In the genomic region with DNA sequence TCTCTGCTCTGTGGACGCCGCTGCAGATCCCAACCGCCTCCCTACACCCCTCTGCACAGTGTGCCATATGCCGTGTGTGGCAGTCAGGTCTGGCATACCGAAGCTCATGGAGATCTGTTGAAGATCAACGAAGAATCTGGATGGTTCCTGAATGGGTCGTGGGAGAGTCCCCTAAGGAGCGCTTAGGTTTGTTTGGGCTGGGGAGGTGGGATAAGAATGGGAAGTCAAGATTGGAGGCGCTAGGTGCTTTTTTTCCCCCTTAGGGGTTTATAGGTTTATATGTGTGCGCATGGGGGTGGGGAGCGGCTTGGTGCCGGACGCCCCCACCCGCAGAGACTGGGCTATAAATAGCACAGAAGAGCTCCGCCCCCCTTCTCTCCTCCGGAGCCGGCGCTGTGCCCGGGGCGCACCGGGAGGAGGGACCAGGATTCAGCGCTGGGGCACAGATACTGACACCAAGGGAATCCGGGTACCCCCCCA, we compare ENCODE assay signal across 8 mouse cellular contexts. TPM values are rescaled to one million over a fixed set of nuclear protein-coding genes. Genes with fewer than 3 reads are reported as not detected.
DNase-seq lines count a peak whose midpoint lies in the region; ATAC-seq and TF ChIP-seq lines count a peak whose summit lies in the region.

A gene (plus strand): TSS at position 409 of the 480 bp plus-strand sequence.

- no peak within 1 kb of the TSS for H3K27ac ChIP-seq in testis, adult 2 months (ENCODE audit: control insufficient read depth, insufficient read depth, low read depth, low read length)
- H3K27ac ChIP-seq in embryonic fibroblast, embryonic 13.5 days (ENCODE audit: insufficient read depth, low read length) = peak within 1 kb of the TSS; percentile 14
- peak within 1 kb of the TSS; percentile 82 for H3K27ac ChIP-seq in heart, embryonic 16.5 days (ENCODE audit: low read length)
- peak within 1 kb of the TSS; percentile 92 for H3K27ac ChIP-seq in layer of hippocampus, adult 2 months
- no peak within 1 kb of the TSS for H3K27ac ChIP-seq in liver, postnatal 0 days (ENCODE audit: low read depth)

- peak within 1 kb of the TSS; percentile 85 for H3K4me2 ChIP-seq in heart, embryonic 16.5 days (ENCODE audit: low read depth, low read length)
- peak within 1 kb of the TSS; percentile 68 for H3K4me2 ChIP-seq in liver, postnatal 0 days (ENCODE audit: low read depth, low read length)

- DNase-seq in testis, postnatal 14 days (ENCODE audit: low spot score) = no peak
- DNase-seq in layer of hippocampus, adult 2 months (ENCODE audit: low spot score in 2 of 2) = peak; percentile 83 to 84
- DNase-seq in liver, postnatal 0 days = no peak
- peak; percentile 75 to 77 for DNase-seq in right cerebral cortex, postnatal 36 days (ENCODE audit: low spot score in 2 of 2)

- no peaks in the 10 kb centered on the region for H3K36me3 ChIP-seq in testis, adult 2 months (ENCODE audit: control insufficient read depth, insufficient read depth, low read length)
- no peaks in the 10 kb centered on the region for H3K36me3 ChIP-seq in heart, embryonic 16.5 days (ENCODE audit: control insufficient read depth, insufficient read depth)
- no peaks in the 10 kb centered on the region for H3K36me3 ChIP-seq in liver, postnatal 0 days (replicated peaks; ENCODE audit: insufficient read depth, low read length)

- no peak for TF ChIP-seq EP300 in liver, postnatal 0 days (IDR thresholded peaks at IDR 0.05; ENCODE audit: low read depth)

- H3K9ac ChIP-seq in heart, embryonic 16.5 days (ENCODE audit: low read length) = peak within 1 kb of the TSS; percentile 81
- H3K9ac ChIP-seq in liver, postnatal 0 days (replicated peaks) = no peak within 1 kb of the TSS

- no peaks in the 10 kb centered on the region for H3K27me3 ChIP-seq in testis, adult 2 months (ENCODE audit: control insufficient read depth, insufficient read depth, low read length)
- peaks cover 2% of the 10 kb centered on the region; the same call in 1 of the 2 replicates for H3K27me3 ChIP-seq in heart, embryonic 16.5 days (ENCODE audit: control insufficient read depth, insufficient read depth, low read length)
- peaks cover 60% of the 10 kb centered on the region for H3K27me3 ChIP-seq in liver, postnatal 0 days (ENCODE audit: insufficient read depth, low read length)

- ATAC-seq in heart, embryonic 16.5 days (replicated peaks; ENCODE audit: extremely low read depth, insufficient read depth, low FRiP score) = peak; percentile 11; the same call in 1 of the 2 replicates
- no peak for ATAC-seq in liver, postnatal 0 days
- no peak for ATAC-seq in granulocyte monocyte progenitor cell, adult 5-6 weeks (replicated peaks; ENCODE audit: poor library complexity, severe bottlenecking)

- H3K4me3 ChIP-seq in testis, adult 2 months (ENCODE audit: control insufficient read depth, low read depth, low read length) = peak within 1 kb of the TSS; percentile 61
- H3K4me3 ChIP-seq in embryonic fibroblast, embryonic 13.5 days (ENCODE audit: insufficient read depth, low read length) = peak within 1 kb of the TSS; percentile 52
- H3K4me3 ChIP-seq in heart, embryonic 16.5 days (ENCODE audit: low read length) = peak within 1 kb of the TSS; percentile 69
- peak within 1 kb of the TSS; percentile 64 for H3K4me3 ChIP-seq in layer of hippocampus, adult 2 months
- peak within 1 kb of the TSS; percentile 41 for H3K4me3 ChIP-seq in liver, postnatal 0 days (ENCODE audit: low read depth, low read length)

- H3K4me1 ChIP-seq in testis, adult 2 months (ENCODE audit: control insufficient read depth, insufficient read depth, low read length) = peaks cover 24% of the 10 kb centered on the region
- H3K4me1 ChIP-seq in embryonic fibroblast, embryonic 13.5 days (ENCODE audit: control insufficient read depth, insufficient read depth, low read length) = peaks cover 11% of the 10 kb centered on the region
- H3K4me1 ChIP-seq in heart, embryonic 16.5 days (ENCODE audit: control insufficient read depth, insufficient read depth, low read length) = peaks cover 34% of the 10 kb centered on the region
- peaks cover 30% of the 10 kb centered on the region for H3K4me1 ChIP-seq in liver, postnatal 0 days (ENCODE audit: insufficient read depth)

- H3K9me3 ChIP-seq in heart, embryonic 16.5 days (replicated peaks; ENCODE audit: control insufficient read depth, low read length) = no peaks in the 10 kb centered on the region
- H3K9me3 ChIP-seq in liver, postnatal 0 days (ENCODE audit: low read length) = no peaks in the 10 kb centered on the region

- 1% methylated on average over 20 of the region's 23 CpGs for WGBS in heart, embryonic 16.5 days
- 3% methylated on average over 23 of the region's 23 CpGs for WGBS in liver, postnatal 0 days (ENCODE audit: insufficient replicate concordance)

- TF ChIP-seq POLR2A in testis, adult 2 months (IDR thresholded peaks at IDR 0.05; ENCODE audit: control insufficient read depth, low read depth, low read length) = no peak
- no peak for TF ChIP-seq POLR2A in embryonic fibroblast, embryonic 13.5 days (IDR thresholded peaks at IDR 0.05; ENCODE audit: low read depth, low read length)

- no peak for TF ChIP-seq CTCF in testis, adult 2 months (IDR thresholded peaks at IDR 0.05; ENCODE audit: control insufficient read depth, insufficient read depth, insufficient replicate concordance, low read depth, low read length)
- TF ChIP-seq CTCF in embryonic fibroblast, embryonic 13.5 days (IDR thresholded peaks at IDR 0.05; ENCODE audit: borderline replicate concordance, insufficient read depth, low read length) = no peak
- TF ChIP-seq CTCF in layer of hippocampus, adult 2 months (conservative IDR thresholded peaks at IDR 0.05) = no peak
- no peak for TF ChIP-seq CTCF in liver, postnatal 0 days (IDR thresholded peaks at IDR 0.05; ENCODE audit: low read depth)

RNA-seq across cellular contexts. Expression of the gene that starts here (rescaled TPM):
- 0.12 TPM in 1 of 2 replicates, not detected in the other for polyA plus RNA-seq in testis, adult 2 months (2012; rRNA removed)
- 5.1 and 7.4 TPM in 2 replicates for polyA plus RNA-seq in embryonic fibroblast, embryonic 13.5 days (2011; ENCODE audit: insufficient read length, low read depth, missing spikeins)
- 6.9 and 7.2 TPM in 2 replicates for polyA plus RNA-seq in heart, embryonic 16.5 days (2015; fragmentation: Nextera tagmentation; extraction: Ambion mirVana)
- 10 to 100 TPM; 55.2 to 56.7 TPM for total RNA-seq in layer of hippocampus, adult 2 months (2021)
- not detected in 2 replicates for polyA plus RNA-seq in liver, postnatal 0 days (2015; fragmentation: Nextera tagmentation; extraction: Ambion mirVana)
- not detected in 2 replicates for total RNA-seq in granulocyte monocyte progenitor cell, adult 5-6 weeks (2014; fragmentation: Nextera tagmentation)
- total RNA-seq in granulocyte monocyte progenitor cell, adult 5-6 weeks (2017) = not detected in 2 replicates

Comparison
In these comparisons a context has a peak if more than half of its experiments do, and no peak if none do; other contexts are left out.
1. RNA of the gene that starts here (total RNA-seq): 55.2 to 56.7 TPM in layer of hippocampus, adult 2 months; not detected in granulocyte monocyte progenitor cell, adult 5-6 weeks; every median in the first group is over 10 times any median in the second.
2. H3K27ac ChIP-seq: peak in embryonic fibroblast, embryonic 13.5 days (single experiment), heart, embryonic 16.5 days (single experiment) and layer of hippocampus, adult 2 months (single experiment); none in testis, adult 2 months (single experiment) and liver, postnatal 0 days (single experiment).
3. DNase-seq: peak in layer of hippocampus, adult 2 months (2 of 2) and right cerebral cortex, postnatal 36 days (2 of 2); none in testis, postnatal 14 days (single experiment) and liver, postnatal 0 days (single experiment).
4. Peak in every context shown above with its lines, with median percentiles within 50 percentile points of each other: H3K4me3 ChIP-seq.